Mouse (Mus musculus): ENCODE data around the gene Trim26. TPM values are rescaled to one million over a fixed set of nuclear protein-coding genes. Genes with fewer than 3 reads are reported as not detected.
"Not testable (repeated sequence)": the region's sequence is repeated elsewhere in the genome, so short reads cannot be mapped to it uniquely, and the experiment has no call there.

The Trim26 gene
- polyA plus RNA-seq, 1 experiment from 2014 or later: 36.0 TPM

DNA sequence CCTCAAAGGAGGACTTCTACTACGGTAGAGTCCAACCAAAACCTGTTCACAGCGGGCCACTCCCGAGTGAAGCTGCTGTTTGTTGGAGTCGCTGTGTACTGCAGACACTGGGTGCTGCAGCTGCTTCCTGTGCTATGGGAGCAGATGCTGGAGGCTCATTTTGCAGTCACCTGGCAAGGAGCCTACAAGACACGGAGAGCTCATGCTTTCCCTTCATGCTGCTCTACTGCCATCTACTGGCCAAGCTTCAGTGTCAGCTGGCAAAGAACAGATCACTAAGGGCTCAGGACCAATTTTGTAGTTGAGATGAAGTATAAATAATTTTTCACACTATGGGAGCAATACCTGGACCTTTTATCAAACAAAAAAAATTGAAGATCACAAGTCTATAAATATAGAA lies 10.9 kb upstream of the Trim26 start:
- 23% methylated on average over 5 of the region's 5 CpGs for WGBS
- not testable (repeated sequence) for H3K4me2 ChIP-seq (ENCODE audit: low read depth, low read length); ATAC-seq (replicated peaks; ENCODE audit: insufficient number of reproducible peaks, low FRiP score, low TSS enrichment, low read depth)

GRCm38 (mm10) chr17:36828488-36828887 lies 8.4 kb upstream of the Trim26 start:
- ATAC-seq (replicated peaks; ENCODE audit: insufficient number of reproducible peaks, low FRiP score, low TSS enrichment, low read depth) (no peak), DNase-seq (ENCODE audit: low spot score) (no peak)
- 86% methylated on average over 2 of the region's 2 CpGs for whole genome bisulfite sequencing
- Histone ChIP-seq H3K36me3 (replicated peaks; ENCODE audit: control insufficient read depth, insufficient read depth, low read depth, low read length) (no peaks in the 10 kb centered on the region), H3K9ac (replicated peaks; ENCODE audit: low read length) (no peak overlapping the region), H3K27me3 (ENCODE audit: control insufficient read depth, insufficient read depth, low read length) (no peaks in the 10 kb centered on the region), H3K4me2 (ENCODE audit: low read depth, low read length) (no peak overlapping the region), H3K4me3 (ENCODE audit: low read depth, low read length) (no peak overlapping the region), H3K9me3 (replicated peaks; ENCODE audit: control insufficient read depth, low read length) (no peaks in the 10 kb centered on the region), H3K27ac (replicated peaks; ENCODE audit: low read depth, low read length) (no peak overlapping the region), H3K4me1 (ENCODE audit: control insufficient read depth, insufficient read depth, low read length) (no peaks in the 10 kb centered on the region)

More for the DNA sequence above, 10.9 kb upstream of the Trim26 start:
- peak; percentile 76 for DNase-seq (ENCODE audit: low spot score)
- not testable (repeated sequence) for H3K9me3 ChIP-seq (replicated peaks; ENCODE audit: control insufficient read depth, low read length); H3K27me3 ChIP-seq (ENCODE audit: control insufficient read depth, insufficient read depth, low read length); H3K27ac ChIP-seq (replicated peaks; ENCODE audit: low read depth, low read length); H3K4me3 ChIP-seq (ENCODE audit: low read depth, low read length); H3K36me3 ChIP-seq (replicated peaks; ENCODE audit: control insufficient read depth, insufficient read depth, low read depth, low read length); H3K9ac ChIP-seq (replicated peaks; ENCODE audit: low read length); H3K4me1 ChIP-seq (ENCODE audit: control insufficient read depth, insufficient read depth, low read length)

DNA sequence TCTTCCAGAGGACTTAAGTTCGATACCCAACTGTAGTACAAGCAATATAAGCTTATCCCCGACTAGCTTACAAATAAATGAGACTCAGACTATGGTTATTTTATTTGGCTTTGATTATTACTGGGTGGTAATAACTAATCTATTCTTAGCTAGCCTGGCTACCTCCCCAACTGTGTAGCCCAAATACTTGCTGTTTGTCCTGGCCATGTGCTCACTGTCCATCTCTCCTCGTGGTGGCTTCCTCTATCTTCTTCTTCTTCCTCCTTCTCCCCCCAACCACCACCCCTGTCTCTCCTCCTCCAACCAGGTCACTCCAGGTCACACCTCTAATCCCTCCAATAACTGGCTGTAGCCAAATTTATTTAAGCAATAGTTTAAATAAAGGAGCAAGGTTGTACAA lies 6.5 kb upstream of the Trim26 start:
- H3K4me1 ChIP-seq (ENCODE audit: control insufficient read depth, insufficient read depth, low read length): no peaks in the 10 kb centered on the region
- no peaks in the 10 kb centered on the region for H3K9me3 ChIP-seq (replicated peaks; ENCODE audit: control insufficient read depth, low read length)
- H3K4me3 ChIP-seq (ENCODE audit: low read depth, low read length): no peak overlapping the region
- no peaks in the 10 kb centered on the region for H3K36me3 ChIP-seq (replicated peaks; ENCODE audit: control insufficient read depth, insufficient read depth, low read depth, low read length)
- ATAC-seq (replicated peaks; ENCODE audit: insufficient number of reproducible peaks, low FRiP score, low TSS enrichment, low read depth): no peak
- H3K27me3 ChIP-seq (ENCODE audit: control insufficient read depth, insufficient read depth, low read length): no peaks in the 10 kb centered on the region
- no peak overlapping the region for H3K4me2 ChIP-seq (ENCODE audit: low read depth, low read length)
- no peak overlapping the region for H3K27ac ChIP-seq (replicated peaks; ENCODE audit: low read depth, low read length)
- H3K9ac ChIP-seq (replicated peaks; ENCODE audit: low read length): no peak overlapping the region
- DNase-seq (ENCODE audit: low spot score): no peak
- 79% methylated on average over 3 of the region's 3 CpGs for WGBS

DNA sequence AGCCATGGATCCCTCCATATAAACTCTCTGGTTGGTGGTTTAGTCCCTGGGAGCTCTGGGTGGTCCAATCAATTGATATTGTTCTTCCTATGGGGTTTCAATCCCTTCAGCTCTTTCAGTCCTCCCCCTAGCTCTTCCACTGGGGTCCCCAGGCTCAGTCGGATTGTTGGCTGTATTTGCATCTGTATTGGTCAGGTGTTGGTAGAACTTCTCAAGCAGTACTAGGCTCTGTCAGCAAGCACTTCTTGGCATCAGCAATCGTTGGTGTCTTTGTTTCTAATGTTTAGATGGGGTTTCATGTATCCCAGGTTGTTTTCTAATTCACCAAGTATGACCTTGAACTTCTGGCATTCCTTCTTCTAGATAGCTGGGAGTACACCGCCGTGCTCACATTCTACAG lies 4.2 kb upstream of the Trim26 start:
- WGBS: 62% methylated on average over 4 of the region's 4 CpGs
- Histone ChIP-seq H3K9me3 (replicated peaks; ENCODE audit: control insufficient read depth, low read length) (no peaks in the 10 kb centered on the region), H3K27ac (replicated peaks; ENCODE audit: low read depth, low read length) (no peak overlapping the region), H3K36me3 (replicated peaks; ENCODE audit: control insufficient read depth, insufficient read depth, low read depth, low read length) (no peaks in the 10 kb centered on the region), H3K9ac (replicated peaks; ENCODE audit: low read length) (no peak overlapping the region), H3K27me3 (ENCODE audit: control insufficient read depth, insufficient read depth, low read length) (no peaks in the 10 kb centered on the region), H3K4me2 (ENCODE audit: low read depth, low read length) (no peak overlapping the region), H3K4me1 (ENCODE audit: control insufficient read depth, insufficient read depth, low read length) (no peaks in the 10 kb centered on the region), H3K4me3 (ENCODE audit: low read depth, low read length) (no peak overlapping the region)
- ATAC-seq (replicated peaks; ENCODE audit: insufficient number of reproducible peaks, low FRiP score, low TSS enrichment, low read depth) (no peak), DNase-seq (ENCODE audit: low spot score) (no peak)

DNA sequence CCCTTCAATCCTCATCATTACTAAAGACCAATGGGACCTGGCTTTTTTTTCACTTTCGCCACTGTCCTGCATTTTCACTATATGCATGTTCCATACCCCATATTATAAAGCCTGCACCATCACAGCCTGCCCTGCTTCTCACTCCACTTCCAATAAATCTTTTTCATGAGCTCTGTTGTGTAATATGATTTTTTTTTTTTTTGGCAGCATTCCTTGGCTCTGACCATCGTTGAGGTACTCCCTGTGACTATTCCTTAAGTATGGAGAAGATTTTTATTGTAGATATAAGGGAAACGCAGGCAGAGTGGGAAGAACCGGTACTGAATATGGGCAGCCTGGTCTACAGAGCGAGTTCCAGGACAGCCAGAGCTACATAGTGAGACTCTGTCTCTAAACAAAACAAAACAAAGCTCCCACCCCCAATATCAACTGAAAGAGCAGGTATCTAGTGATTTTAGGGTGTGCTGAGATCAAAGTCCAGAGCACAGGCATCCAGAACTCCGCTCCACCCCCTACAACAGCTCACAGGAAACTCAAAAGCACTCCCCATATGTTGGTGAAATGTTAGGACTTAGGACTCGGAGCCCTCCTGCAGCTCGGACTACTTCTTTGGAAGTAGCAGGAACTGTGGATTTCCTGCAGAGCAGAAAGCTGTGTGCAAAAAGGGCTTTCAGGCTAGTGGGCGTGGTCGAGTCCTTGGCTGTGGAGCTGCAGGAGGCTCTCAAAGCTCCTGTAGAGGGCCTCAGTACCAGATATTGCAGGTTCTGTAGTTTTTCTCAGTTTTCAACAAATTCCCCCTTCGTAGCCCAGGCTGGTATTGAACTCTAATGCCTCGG lies 1.1 kb upstream of the Trim26 start:
- H3K27me3 ChIP-seq (ENCODE audit: control insufficient read depth, insufficient read depth, low read length): no peaks in the 10 kb centered on the region
- no peak overlapping the region for H3K9ac ChIP-seq (replicated peaks; ENCODE audit: low read length)
- no peaks in the 10 kb centered on the region for H3K36me3 ChIP-seq (replicated peaks; ENCODE audit: control insufficient read depth, insufficient read depth, low read depth, low read length)
- H3K4me3 ChIP-seq (ENCODE audit: low read depth, low read length): no peak overlapping the region
- DNase-seq (ENCODE audit: low spot score) (peak; percentile 75), ATAC-seq (replicated peaks; ENCODE audit: insufficient number of reproducible peaks, low FRiP score, low TSS enrichment, low read depth) (no peak)
- H3K4me2 ChIP-seq (ENCODE audit: low read depth, low read length): no peak overlapping the region
- H3K4me1 ChIP-seq (ENCODE audit: control insufficient read depth, insufficient read depth, low read length): no peaks in the 10 kb centered on the region
- 33% methylated on average over 12 of the region's 12 CpGs for WGBS
- no peak overlapping the region for H3K27ac ChIP-seq (replicated peaks; ENCODE audit: low read depth, low read length)
- H3K9me3 ChIP-seq (replicated peaks; ENCODE audit: control insufficient read depth, low read length): no peaks in the 10 kb centered on the region

- DNase-seq (ENCODE audit: low spot score) (no peak), ATAC-seq (replicated peaks; ENCODE audit: insufficient number of reproducible peaks, low FRiP score, low TSS enrichment, low read depth) (0 out of 2 replicates have a peak, but pooled peaks have one; percentile 3)
- H3K4me1 ChIP-seq (ENCODE audit: control insufficient read depth, insufficient read depth, low read length): no peaks in the 10 kb centered on the region
- H3K9me3 ChIP-seq (replicated peaks; ENCODE audit: control insufficient read depth, low read length): no peaks in the 10 kb centered on the region
- no peaks in the 10 kb centered on the region for H3K27me3 ChIP-seq (ENCODE audit: control insufficient read depth, insufficient read depth, low read length)
- no peaks in the 10 kb centered on the region for H3K36me3 ChIP-seq (replicated peaks; ENCODE audit: control insufficient read depth, insufficient read depth, low read depth, low read length)
- peak overlapping the region; percentile 64 for H3K4me3 ChIP-seq (ENCODE audit: low read depth, low read length)
- H3K9ac ChIP-seq (replicated peaks; ENCODE audit: low read length): peak overlapping the region; percentile 35
- H3K4me2 ChIP-seq (ENCODE audit: low read depth, low read length): peak overlapping the region; percentile 64
- 12% methylated on average over 3 of the region's 3 CpGs for WGBS
- H3K27ac ChIP-seq (replicated peaks; ENCODE audit: low read depth, low read length): no peak overlapping the region; the same call in 1 of the 2 replicates
Observed at GRCm38 (mm10) chr17:36836427-36836812, 514 bp upstream of the Trim26 start.

- H3K36me3 ChIP-seq (replicated peaks; ENCODE audit: control insufficient read depth, insufficient read depth, low read depth, low read length): no peaks in the 10 kb centered on the region
- H3K9me3 ChIP-seq (replicated peaks; ENCODE audit: control insufficient read depth, low read length): no peaks in the 10 kb centered on the region
- no peaks in the 10 kb centered on the region for H3K27me3 ChIP-seq (ENCODE audit: control insufficient read depth, insufficient read depth, low read length)
- no peak overlapping the region for H3K27ac ChIP-seq (replicated peaks; ENCODE audit: low read depth, low read length)
- no peak for DNase-seq (ENCODE audit: low spot score)
- no peak overlapping the region for H3K9ac ChIP-seq (replicated peaks; ENCODE audit: low read length)
- ATAC-seq (replicated peaks; ENCODE audit: insufficient number of reproducible peaks, low FRiP score, low TSS enrichment, low read depth): no peak
- 83% methylated on average over 5 of the region's 5 CpGs for WGBS
- no peak overlapping the region for H3K4me3 ChIP-seq (ENCODE audit: low read depth, low read length)
- H3K4me2 ChIP-seq (ENCODE audit: low read depth, low read length): no peak overlapping the region
- H3K4me1 ChIP-seq (ENCODE audit: control insufficient read depth, insufficient read depth, low read length): no peaks in the 10 kb centered on the region
Observed at GRCm38 (mm10) chr17:36839001-36839400, 2.1 kb downstream of the Trim26 start.

- WGBS: 87% methylated on average over 3 of the region's 3 CpGs
Observed at GRCm38 (mm10) chr17:36839931-36840330, 3.0 kb downstream of the Trim26 start.

More at GRCm38 (mm10) chr17:36839931-36840330, 3.0 kb downstream of the Trim26 start:
- H3K9me3 ChIP-seq (replicated peaks; ENCODE audit: control insufficient read depth, low read length): no peaks in the 10 kb centered on the region
- no peaks in the 10 kb centered on the region for H3K4me1 ChIP-seq (ENCODE audit: control insufficient read depth, insufficient read depth, low read length)
- DNase-seq (ENCODE audit: low spot score): no peak
- H3K36me3 ChIP-seq (replicated peaks; ENCODE audit: control insufficient read depth, insufficient read depth, low read depth, low read length): no peaks in the 10 kb centered on the region
- no peak overlapping the region for H3K4me2 ChIP-seq (ENCODE audit: low read depth, low read length)
- H3K9ac ChIP-seq (replicated peaks; ENCODE audit: low read length): no peak overlapping the region
- H3K27ac ChIP-seq (replicated peaks; ENCODE audit: low read depth, low read length): no peak overlapping the region
- no peak overlapping the region for H3K4me3 ChIP-seq (ENCODE audit: low read depth, low read length)
- no peaks in the 10 kb centered on the region for H3K27me3 ChIP-seq (ENCODE audit: control insufficient read depth, insufficient read depth, low read length)
- no peak for ATAC-seq (replicated peaks; ENCODE audit: insufficient number of reproducible peaks, low FRiP score, low TSS enrichment, low read depth)
